Mouse (Mus musculus): ENCODE results near the gene 1110032A03Rik. TPM values are rescaled to one million over a fixed set of nuclear protein-coding genes. Genes with fewer than 3 reads are reported as not detected.

Gene 1110032A03Rik
- total RNA-seq, 1 experiment, result 6.8 TPM

- Histone ChIP-seq H3K4me3 (ENCODE audit: insufficient read depth in 1 of 2, low read depth in 1 of 2, low read length in 2 of 2, poor library complexity in 1 of 2, severe bottlenecking in 1 of 2) (peak within 1 kb of the TSS; percentile 16 to 54), H3K9ac (ENCODE audit: insufficient read depth, low read depth, low read length, poor library complexity, severe bottlenecking) (no peak within 1 kb of the TSS), H3K4me1 (ENCODE audit: control insufficient read depth in 2 of 2, insufficient read depth in 2 of 2, low read length in 2 of 2, poor library complexity in 1 of 2) (peaks cover 4 to 12% of the 10 kb centered on the region in 2 experiments; a peak in 2 of 4 replicates), H3K27ac (ENCODE audit: insufficient read depth, low read depth, low read length, poor library complexity, severe bottlenecking) (no peak within 1 kb of the TSS), H3K9me3 (ENCODE audit: control insufficient read depth, insufficient read depth, low read depth, low read length) (no peaks in the 10 kb centered on the region), H3K36me3 (ENCODE audit: control insufficient read depth, insufficient read depth, low read length, poor library complexity, severe bottlenecking) (no peaks in the 10 kb centered on the region)
- in situ Hi-C loops (cut with MboI; ENCODE audit: low sequenced_read_pairs in 2 of 2, unreplicated experiment in 2 of 2), result no loop called here
- no peak for DNase-seq (ENCODE audit: low read depth, low spot score)
- TF ChIP-seq CHD2 (IDR thresholded peaks at IDR 0.05; ENCODE audit: low read depth, low read length), result no peak
- no peak for TF ChIP-seq HCFC1 (IDR thresholded peaks at IDR 0.05; ENCODE audit: borderline replicate concordance, insufficient read depth, low read length)
- TF ChIP-seq ZC3H11A (IDR thresholded peaks at IDR 0.05; ENCODE audit: borderline replicate concordance, low read depth, low read length), result no peak
- no peak for TF ChIP-seq ZNF384 (IDR thresholded peaks at IDR 0.05; ENCODE audit: low read depth, low read length)
- no peak for TF ChIP-seq MAFK (IDR thresholded peaks at IDR 0.05; ENCODE audit: insufficient read depth, low read depth, low read length)
These were observed 23.2 kb downstream of the 1110032A03Rik start, which contains the start of gene Hspb2 for GRCm38 (mm10) chr9:50752054-50752602. Gene Hspb2, minus strand, starts transcription at chr9:50752354.

- no peak within 1 kb of the TSS for H3K9ac ChIP-seq (ENCODE audit: insufficient read depth, low read depth, low read length, poor library complexity, severe bottlenecking)
- no peaks in the 10 kb centered on the region for H3K9me3 ChIP-seq (ENCODE audit: control insufficient read depth, insufficient read depth, low read depth, low read length)
- peak within 1 kb of the TSS; percentile 16 to 54 for H3K4me3 ChIP-seq (ENCODE audit: insufficient read depth in 1 of 2, low read depth in 1 of 2, low read length in 2 of 2, poor library complexity in 1 of 2, severe bottlenecking in 1 of 2)
- in situ Hi-C loops (cut with MboI; ENCODE audit: low sequenced_read_pairs in 2 of 2, unreplicated experiment in 2 of 2), result no loop called here
- no peak for TF ChIP-seq CHD2 (IDR thresholded peaks at IDR 0.05; ENCODE audit: low read depth, low read length)
- TF ChIP-seq ZC3H11A (IDR thresholded peaks at IDR 0.05; ENCODE audit: borderline replicate concordance, low read depth, low read length), result no peak
- no peak for TF ChIP-seq MAFK (IDR thresholded peaks at IDR 0.05; ENCODE audit: insufficient read depth, low read depth, low read length)
- no peak for TF ChIP-seq ZNF384 (IDR thresholded peaks at IDR 0.05; ENCODE audit: low read depth, low read length)
- no peak for TF ChIP-seq HCFC1 (IDR thresholded peaks at IDR 0.05; ENCODE audit: borderline replicate concordance, insufficient read depth, low read length)
- H3K27ac ChIP-seq (ENCODE audit: insufficient read depth, low read depth, low read length, poor library complexity, severe bottlenecking), result no peak within 1 kb of the TSS
- no peaks in the 10 kb centered on the region for H3K36me3 ChIP-seq (ENCODE audit: control insufficient read depth, insufficient read depth, low read length, poor library complexity, severe bottlenecking)
- peaks cover 7 to 12% of the 10 kb centered on the region in 2 experiments; a peak in 3 of 4 replicates for H3K4me1 ChIP-seq (ENCODE audit: control insufficient read depth in 2 of 2, insufficient read depth in 2 of 2, low read length in 2 of 2, poor library complexity in 1 of 2)
- no peak for DNase-seq (ENCODE audit: low read depth, low spot score)
These were observed 24.0 kb downstream of the 1110032A03Rik start, which contains the start of gene Cryab for GRCm38 (mm10) chr9:50751323-50751722. Gene Cryab, plus strand, starts transcription at chr9:50751325.

GRCm38 (mm10) chr9:50750706-50751105, 24.6 kb downstream of the 1110032A03Rik start:
- Histone ChIP-seq H3K36me3 (ENCODE audit: control insufficient read depth, insufficient read depth, low read length, poor library complexity, severe bottlenecking) (no peaks in the 10 kb centered on the region), H3K9ac (ENCODE audit: insufficient read depth, low read depth, low read length, poor library complexity, severe bottlenecking) (no peak overlapping the region), H3K27ac (ENCODE audit: insufficient read depth, low read depth, low read length, poor library complexity, severe bottlenecking) (no peak overlapping the region), H3K4me1 (ENCODE audit: control insufficient read depth in 2 of 2, insufficient read depth in 2 of 2, low read length in 2 of 2, poor library complexity in 1 of 2) (peaks cover 7 to 12% of the 10 kb centered on the region in 2 experiments; a peak in 3 of 4 replicates), H3K4me3 (ENCODE audit: insufficient read depth in 1 of 2, low read depth in 1 of 2, low read length in 2 of 2, poor library complexity in 1 of 2, severe bottlenecking in 1 of 2) (peak overlapping the region in 1 of 2 experiments; percentile 50; a peak in 1 of 4 replicates), H3K9me3 (ENCODE audit: control insufficient read depth, insufficient read depth, low read depth, low read length) (no peaks in the 10 kb centered on the region)
- no peak for DNase-seq (ENCODE audit: low read depth, low spot score)
- no peak for TF ChIP-seq CHD2 (IDR thresholded peaks at IDR 0.05; ENCODE audit: low read depth, low read length)
- in situ Hi-C loops (cut with MboI; ENCODE audit: low sequenced_read_pairs in 2 of 2, unreplicated experiment in 2 of 2), result no loop called here

- H3K27ac ChIP-seq (ENCODE audit: insufficient read depth, low read depth, low read length, poor library complexity, severe bottlenecking), result no peak within 1 kb of the TSS
- peak within 1 kb of the TSS; percentile 41 for H3K9ac ChIP-seq (ENCODE audit: insufficient read depth, low read depth, low read length, poor library complexity, severe bottlenecking)
- peak within 1 kb of the TSS; percentile 67 to 69 for H3K4me3 ChIP-seq (ENCODE audit: insufficient read depth in 1 of 2, low read depth in 1 of 2, low read length in 2 of 2, poor library complexity in 1 of 2, severe bottlenecking in 1 of 2)
- TF ChIP-seq CHD2 (IDR thresholded peaks at IDR 0.05; ENCODE audit: low read depth, low read length) (0 out of 2 replicates have a peak, but pooled peaks have one; percentile 17), ZNF384 (IDR thresholded peaks at IDR 0.05; ENCODE audit: low read depth, low read length) (no peak)
- no peaks in the 10 kb centered on the region for H3K36me3 ChIP-seq (ENCODE audit: control insufficient read depth, insufficient read depth, low read length, poor library complexity, severe bottlenecking)
- H3K4me1 ChIP-seq (ENCODE audit: control insufficient read depth in 2 of 2, insufficient read depth in 2 of 2, low read length in 2 of 2, poor library complexity in 1 of 2), result peaks cover 4 to 8% of the 10 kb centered on the region in 2 experiments; a peak in 2 of 4 replicates
- peak; percentile 76 for DNase-seq (ENCODE audit: low read depth, low spot score)
- no peaks in the 10 kb centered on the region for H3K9me3 ChIP-seq (ENCODE audit: control insufficient read depth, insufficient read depth, low read depth, low read length)
- in situ Hi-C loops (cut with MboI; ENCODE audit: low sequenced_read_pairs in 2 of 2, unreplicated experiment in 2 of 2), result no loop called here
These were observed 29.1 kb downstream of the 1110032A03Rik start, which contains the start of gene 2310030G06Rik for GRCm38 (mm10) chr9:50746214-50746677. Gene 2310030G06Rik, minus strand, starts transcription at chr9:50746536.

- TF ChIP-seq HCFC1 (IDR thresholded peaks at IDR 0.05; ENCODE audit: borderline replicate concordance, insufficient read depth, low read length), result no peak
- TF ChIP-seq ZC3H11A (IDR thresholded peaks at IDR 0.05; ENCODE audit: borderline replicate concordance, low read depth, low read length), result no peak
- no peak for TF ChIP-seq CHD2 (IDR thresholded peaks at IDR 0.05; ENCODE audit: low read depth, low read length)
- no peak for TF ChIP-seq MAFK (IDR thresholded peaks at IDR 0.05; ENCODE audit: insufficient read depth, low read depth, low read length)
- TF ChIP-seq ZNF384 (IDR thresholded peaks at IDR 0.05; ENCODE audit: low read depth, low read length), result no peak
- Histone ChIP-seq H3K36me3 (ENCODE audit: control insufficient read depth, insufficient read depth, low read length, poor library complexity, severe bottlenecking) (no peaks in the 10 kb centered on the region), H3K4me1 (ENCODE audit: control insufficient read depth in 2 of 2, insufficient read depth in 2 of 2, low read length in 2 of 2, poor library complexity in 1 of 2) (peaks cover 4 to 8% of the 10 kb centered on the region in 2 experiments; a peak in 2 of 4 replicates), H3K4me3 (ENCODE audit: insufficient read depth in 1 of 2, low read depth in 1 of 2, low read length in 2 of 2, poor library complexity in 1 of 2, severe bottlenecking in 1 of 2) (peak overlapping the region; percentile 67 to 69), H3K9ac (ENCODE audit: insufficient read depth, low read depth, low read length, poor library complexity, severe bottlenecking) (peak overlapping the region; percentile 41; the same call in 1 of the 2 replicates), H3K27ac (ENCODE audit: insufficient read depth, low read depth, low read length, poor library complexity, severe bottlenecking) (no peak overlapping the region), H3K9me3 (ENCODE audit: control insufficient read depth, insufficient read depth, low read depth, low read length) (no peaks in the 10 kb centered on the region)
- in situ Hi-C loops (cut with MboI; ENCODE audit: low sequenced_read_pairs in 2 of 2, unreplicated experiment in 2 of 2), result no loop called here
- no peak for DNase-seq (ENCODE audit: low read depth, low spot score)
These were observed 29.5 kb downstream of the 1110032A03Rik start for GRCm38 (mm10) chr9:50745806-50746205.

Data from ES-E14 (cell line).